Mouse (Mus musculus): ENCODE data around the gene Rhov.

Rhov gene

GRCm38 (mm10) chr2:119292281-119292680, 21.2 kb upstream of the Rhov start:
- DNase-seq (ENCODE audit: low spot score in 2 of 2): no peak

GRCm38 (mm10) chr2:119289014-119289416, 17.9 kb upstream of the Rhov start:
- no peak for DNase-seq (ENCODE audit: low spot score in 2 of 2)

- peak; percentile 93 to 99 for DNase-seq (ENCODE audit: low spot score in 2 of 2)
Observed at GRCm38 (mm10) chr2:119288270-119288882, 17.3 kb upstream of the Rhov start, which contains the start of gene Vps18. Vps18 (plus strand) TSS chr2:119288740.

DNA sequence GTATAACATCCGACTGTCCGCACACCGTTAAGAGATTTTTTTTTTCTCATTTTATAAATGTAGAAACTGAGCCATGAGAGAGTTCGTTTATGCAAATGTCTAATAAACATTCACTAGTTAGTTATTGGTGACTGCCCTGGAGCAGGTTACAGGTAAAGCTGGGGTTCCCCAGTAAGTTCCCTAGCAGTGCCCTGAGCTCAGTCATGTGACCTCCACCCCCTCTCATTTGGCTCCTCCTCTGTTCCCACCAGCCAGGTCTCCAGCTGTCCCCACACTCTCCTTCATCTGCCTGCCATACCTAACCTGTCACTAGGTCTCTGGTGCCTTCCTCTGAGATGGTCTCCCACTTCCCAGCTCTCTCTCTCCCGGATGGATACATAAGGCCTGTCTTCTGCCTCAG, 16.3 kb upstream of the Rhov start:
- no peak for DNase-seq (ENCODE audit: low spot score in 2 of 2)

GRCm38 (mm10) chr2:119281899-119282565, 11.0 kb upstream of the Rhov start:
- no peak for DNase-seq (ENCODE audit: low spot score in 2 of 2)

DNA sequence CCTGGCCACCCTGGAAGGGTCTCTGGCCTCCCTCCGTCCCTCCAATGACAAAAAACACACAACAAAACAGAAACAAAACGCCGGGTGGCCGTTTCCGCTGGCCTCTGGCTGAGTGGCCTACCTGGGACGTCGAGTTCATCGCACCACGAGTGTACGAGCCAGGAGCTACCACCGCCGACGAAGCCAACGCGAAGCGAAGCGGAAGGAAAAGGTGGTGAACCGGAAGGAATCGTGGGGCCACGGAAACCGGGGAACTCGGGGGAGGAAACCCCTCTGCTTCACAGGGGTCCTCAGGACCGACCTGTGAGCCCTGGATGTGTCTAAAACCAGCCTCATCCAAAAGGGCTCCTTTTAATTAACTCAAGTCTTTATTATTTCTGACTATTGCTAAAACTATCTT, 6.7 kb upstream of the Rhov start:
- no peak for DNase-seq (ENCODE audit: low spot score in 2 of 2)

DNA sequence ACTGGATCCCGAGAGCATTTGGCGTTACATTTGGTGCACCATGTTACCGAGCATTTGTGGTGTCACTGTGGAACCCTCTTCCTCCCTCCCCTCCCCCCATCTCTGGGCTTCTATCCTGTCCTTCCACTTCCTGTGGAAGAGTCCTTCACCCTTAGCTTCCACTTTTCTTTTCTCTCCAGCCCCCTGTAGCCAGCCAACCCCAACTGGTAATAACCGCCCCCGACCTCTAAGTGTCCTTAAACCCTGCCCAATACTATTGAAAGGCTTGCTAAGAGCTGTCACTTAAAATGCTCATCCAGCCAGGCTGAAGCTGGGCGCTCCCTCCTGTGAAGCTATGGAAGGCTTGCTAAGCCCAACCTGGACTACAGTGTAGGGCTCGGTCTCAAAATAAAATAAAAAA, 5.9 kb upstream of the Rhov start:
- no peak for DNase-seq (ENCODE audit: low spot score in 2 of 2)

GRCm38 (mm10) chr2:119274126-119274525, 3.1 kb upstream of the Rhov start:
- no peak for DNase-seq (ENCODE audit: low spot score in 2 of 2)

- no peak for DNase-seq (ENCODE audit: low spot score in 2 of 2)
Observed at GRCm38 (mm10) chr2:119270286-119270642, 808 bp downstream of the Rhov start.

- DNase-seq (ENCODE audit: low spot score in 2 of 2): no peak
Observed at GRCm38 (mm10) chr2:119263813-119264212, 7.3 kb downstream of the Rhov start.

DNA sequence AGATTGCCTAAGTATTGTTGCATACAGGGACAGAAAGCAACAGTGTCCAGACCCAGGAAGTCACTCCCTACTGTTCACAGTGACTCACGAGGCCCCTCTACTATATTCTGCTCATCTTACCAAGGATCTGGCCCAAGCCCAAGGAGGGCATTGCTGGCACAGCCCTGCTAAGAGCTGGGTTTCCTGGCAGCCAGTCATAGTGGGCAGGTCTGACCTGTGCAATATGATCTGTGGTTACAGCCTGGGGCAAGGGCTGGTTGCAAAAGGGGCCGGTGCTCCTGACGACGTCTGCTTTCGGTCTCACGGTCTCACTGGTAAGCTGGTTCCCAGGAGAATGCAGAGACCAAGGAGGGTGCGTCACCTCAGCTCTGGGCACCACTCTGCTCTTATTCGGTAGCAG, 8.1 kb downstream of the Rhov start:
- DNase-seq (ENCODE audit: low spot score in 2 of 2): no peak

DNA sequence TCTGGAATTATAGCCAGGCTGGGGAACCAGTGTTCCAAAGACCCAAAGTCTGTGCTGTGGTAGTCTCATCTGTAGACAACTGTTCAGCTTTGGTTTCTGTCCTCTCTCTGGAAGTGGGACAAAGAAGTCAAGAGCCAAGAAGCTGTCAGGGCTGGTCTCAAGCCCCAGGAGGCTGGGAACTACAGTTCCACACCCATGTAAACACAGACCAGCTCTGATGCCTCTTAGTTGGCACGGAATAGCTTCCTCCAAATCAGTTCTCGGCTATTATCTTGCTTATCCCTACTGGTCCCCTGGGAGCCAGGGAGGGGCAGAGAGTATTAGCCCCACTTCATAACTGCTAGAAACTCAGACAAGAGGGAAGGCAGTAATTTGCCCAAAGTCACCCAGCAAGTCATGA, 9.7 kb downstream of the Rhov start:
- no peak for DNase-seq (ENCODE audit: low spot score in 2 of 2)

DNA sequence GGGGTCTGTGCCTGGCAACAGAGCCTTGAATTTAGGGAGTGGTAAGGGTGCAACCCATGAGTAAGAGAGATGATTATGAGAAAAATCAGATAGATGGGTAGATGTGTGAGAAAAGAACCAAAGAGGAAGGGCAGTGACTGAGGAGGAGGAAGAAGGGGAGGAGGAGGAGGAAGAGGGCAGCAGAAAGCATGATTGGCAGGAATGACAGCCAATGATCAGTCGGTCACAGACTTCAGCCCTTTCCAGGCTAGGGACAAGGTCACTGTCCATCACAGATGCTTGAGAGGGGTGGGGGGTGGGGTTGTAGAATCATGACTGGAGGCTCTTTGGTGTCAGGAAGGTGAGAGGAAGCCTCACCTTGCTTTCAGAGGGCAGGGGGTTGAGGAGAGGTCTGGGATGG, 10.6 kb downstream of the Rhov start:
- no peak for DNase-seq (ENCODE audit: low spot score in 2 of 2)

DNA sequence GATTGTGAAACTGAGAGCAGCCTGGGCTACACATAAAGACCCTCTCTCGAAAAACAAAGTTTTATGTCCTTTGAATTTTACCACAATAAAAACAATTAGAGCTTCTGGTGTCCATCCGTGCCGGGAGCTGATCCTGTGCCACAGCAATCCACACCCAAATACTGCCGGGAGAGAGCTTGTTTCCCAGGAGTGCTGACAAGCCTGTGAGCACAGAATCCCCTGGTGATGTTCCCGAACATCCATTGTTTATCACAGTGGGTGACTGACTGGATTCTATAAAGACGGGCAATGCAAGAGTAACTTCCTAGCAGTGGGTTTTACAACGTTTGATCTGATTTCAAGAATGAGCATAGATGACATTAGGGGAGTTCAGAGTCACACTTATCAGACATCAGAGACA, 16.1 kb downstream of the Rhov start:
- no peak for DNase-seq (ENCODE audit: low spot score in 2 of 2)

DNA sequence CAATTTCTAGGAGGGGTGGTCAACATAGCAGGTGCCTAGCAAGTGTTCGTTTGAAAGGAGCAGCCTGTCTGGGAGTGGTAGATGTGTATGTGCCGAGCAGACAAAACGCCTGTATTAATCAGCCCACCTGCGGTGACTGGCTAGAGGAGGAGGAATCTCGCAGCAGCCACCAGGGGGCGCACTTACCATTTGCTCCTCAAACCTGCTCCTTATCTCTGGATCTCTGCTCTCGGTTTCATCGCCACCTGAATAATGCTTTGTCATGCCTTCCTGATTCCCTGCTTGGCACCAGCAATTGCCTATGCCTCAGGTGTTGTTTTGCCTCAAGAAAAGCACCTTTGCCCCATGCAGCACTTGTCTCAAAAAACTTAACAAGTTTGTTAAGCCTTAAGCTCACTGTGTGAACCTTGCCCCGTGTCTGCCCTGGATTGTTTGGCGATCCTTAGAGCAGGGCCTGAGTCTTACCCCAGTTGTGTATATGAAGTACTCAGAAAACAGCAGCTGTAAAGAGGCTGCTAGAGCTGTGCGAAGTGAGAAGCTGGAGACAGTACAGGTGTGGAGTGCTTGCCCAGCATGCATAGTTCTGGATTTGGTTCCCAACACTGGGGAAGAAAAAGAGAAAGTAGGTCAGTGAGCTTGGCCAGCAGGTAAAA, 20.1 kb downstream of the Rhov start:
- peak; percentile 42 to 80 for DNase-seq (ENCODE audit: low spot score in 2 of 2)

DNA sequence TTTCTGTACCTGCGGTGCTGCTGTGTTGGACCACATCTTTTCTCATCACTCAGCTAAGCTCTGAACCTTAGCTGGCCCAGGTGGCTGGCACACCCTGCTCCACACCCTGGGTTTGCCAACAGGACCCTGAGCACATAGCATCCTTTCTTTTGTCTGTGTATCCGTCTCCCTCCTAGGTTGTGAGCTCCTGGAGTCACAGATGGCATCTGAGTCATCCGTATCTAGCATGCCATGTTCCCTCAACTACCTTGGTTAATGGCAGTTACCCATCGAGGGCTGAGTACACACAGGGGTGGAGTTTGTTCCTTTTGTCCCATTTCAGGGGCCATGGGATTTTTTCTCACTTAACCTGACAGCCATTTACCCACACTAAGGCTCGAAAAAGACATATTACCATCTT, 20.7 kb downstream of the Rhov start:
- DNase-seq (ENCODE audit: low spot score in 2 of 2): no peak

DNA sequence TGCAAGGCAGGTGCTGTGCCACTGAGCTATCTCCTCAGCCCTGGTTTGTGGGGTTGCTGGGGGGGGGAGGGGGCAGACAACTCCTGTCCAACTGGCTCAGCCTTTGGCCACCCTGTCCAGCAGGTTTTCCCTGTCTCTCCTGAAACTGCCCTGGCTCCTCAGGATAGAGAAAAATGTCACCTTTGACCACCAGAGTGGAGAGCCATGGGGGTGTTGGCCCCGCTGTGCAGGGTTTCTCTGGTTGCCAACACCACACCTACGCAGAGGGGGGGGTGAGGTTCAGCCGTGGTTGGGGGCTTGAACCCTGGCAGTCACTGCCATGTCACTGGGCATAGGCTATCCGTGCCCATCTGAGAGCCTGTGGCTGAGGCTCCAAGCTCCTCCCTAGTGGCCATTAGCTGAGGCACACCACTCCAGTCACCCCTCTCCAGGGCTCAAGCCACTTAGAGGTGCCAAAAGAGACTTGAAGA, 21.4 kb downstream of the Rhov start:
- no peak for DNase-seq (ENCODE audit: low spot score in 2 of 2)

GRCm38 (mm10) chr2:119247904-119248303, 23.2 kb downstream of the Rhov start:
- DNase-seq (ENCODE audit: low spot score in 2 of 2): peak in 1 of 2 experiments; percentile 53

DNA sequence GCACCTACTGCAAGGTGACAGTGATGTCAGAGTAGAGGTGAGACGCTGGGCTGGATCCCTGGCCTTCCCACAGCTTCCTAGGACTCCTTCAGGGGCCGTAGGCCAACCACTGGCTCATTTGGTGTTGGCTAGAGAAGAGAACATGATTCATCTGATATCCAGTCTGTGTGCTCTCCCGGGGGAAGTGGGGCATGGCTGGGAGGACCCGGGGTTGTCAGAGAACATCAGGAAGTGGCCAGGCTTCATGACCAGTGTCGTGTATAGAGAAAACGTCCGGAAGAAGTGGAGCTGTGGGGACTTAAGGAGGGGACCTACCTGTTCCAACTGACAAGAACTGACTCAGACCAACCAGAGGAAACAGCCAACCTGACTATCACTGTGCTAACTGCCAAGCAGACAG, 25.8 kb downstream of the Rhov start:
- DNase-seq (ENCODE audit: low spot score in 2 of 2): no peak

GRCm38 (mm10) chr2:119242548-119242947, 28.5 kb downstream of the Rhov start:
- DNase-seq (ENCODE audit: low spot score in 2 of 2): no peak

DNA sequence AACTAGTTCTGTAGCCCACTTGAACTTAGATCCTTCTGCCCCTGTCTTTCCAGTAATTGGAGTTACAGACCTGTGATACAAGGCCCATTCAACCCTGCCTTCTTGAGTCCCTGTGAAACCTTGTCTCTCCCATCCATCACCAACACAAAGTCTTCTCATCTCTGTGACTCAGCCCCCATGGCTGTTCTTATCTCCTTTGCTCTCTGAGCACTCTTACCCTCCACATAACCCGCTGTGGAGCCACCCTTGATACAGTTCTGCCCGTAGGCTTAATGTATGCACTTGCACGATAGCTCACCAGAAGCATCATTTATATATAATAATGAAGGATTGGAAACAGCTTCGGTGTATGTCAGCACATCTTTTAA, 30.3 kb downstream of the Rhov start:
- no peak for DNase-seq (ENCODE audit: low spot score in 2 of 2)

- no peak for DNase-seq (ENCODE audit: low spot score in 2 of 2)
Observed at GRCm38 (mm10) chr2:119240075-119240818, 30.8 kb downstream of the Rhov start.

DNA sequence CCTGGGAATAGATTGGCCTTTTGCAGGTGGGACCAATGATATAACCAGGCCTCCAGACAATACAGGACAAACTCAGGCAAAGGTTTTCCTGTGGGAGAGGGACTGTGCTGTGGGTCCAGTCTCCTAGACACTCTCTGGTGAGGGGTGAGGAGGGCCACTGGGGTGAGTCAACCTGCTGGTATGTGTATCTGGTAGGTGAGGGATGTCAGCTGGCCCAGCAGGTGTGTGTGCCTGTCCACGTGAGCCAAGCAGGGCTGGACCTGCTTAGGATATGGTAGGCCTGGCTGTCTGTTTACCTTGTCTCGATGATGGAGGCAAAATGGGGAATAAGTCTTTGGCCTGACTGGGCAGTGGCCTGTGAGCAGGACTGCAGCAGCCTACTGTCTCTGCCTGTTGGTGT, 32.4 kb downstream of the Rhov start:
- DNase-seq (ENCODE audit: low spot score in 2 of 2): no peak

Data from left cerebral cortex, adult 9 months (tissue).